Mouse (Mus musculus) left cerebral cortex, postnatal 14 days (tissue): ENCODE data around the gene Rhox3e. TPM values are rescaled to one million over a fixed set of nuclear protein-coding genes. Genes with fewer than 3 reads are reported as not detected.
"Not testable (repeated sequence)": the region's sequence is repeated elsewhere in the genome, so short reads cannot be mapped to it uniquely, and the experiment has no call there.

ENCODE experiments used
- DNase-seq, 2 experiments: peaks; one replicate each; pipeline ENCODE4 v3.0.0; 2021 to 2022; ENCODE audit warnings: low spot score in 2 of 2, mixed read lengths in 1 of 2
- intact Hi-C: fragments of 180-260 bp; cut with DNase I; formaldehyde crosslinking; loops from one replicate; pipeline ENCODE4 v1.15.1; 2025
- long read RNA-seq, 2 experiments: library from polyadenylated mRNA; stranded (forward); transcript quantifications; one replicate each; pipeline ENCODE4 v2.0.0; 2021
- total RNA-seq, 2 experiments: library from RNA; stranded (reverse); gene quantifications; 2 replicates each; pipeline ENCODE4 v1.2.3; 2021

Gene Rhox3e
- not detected for total RNA-seq
- long read RNA-seq, experiment 1: 0 reads
- long read RNA-seq, experiment 2: 0 reads

DNA sequence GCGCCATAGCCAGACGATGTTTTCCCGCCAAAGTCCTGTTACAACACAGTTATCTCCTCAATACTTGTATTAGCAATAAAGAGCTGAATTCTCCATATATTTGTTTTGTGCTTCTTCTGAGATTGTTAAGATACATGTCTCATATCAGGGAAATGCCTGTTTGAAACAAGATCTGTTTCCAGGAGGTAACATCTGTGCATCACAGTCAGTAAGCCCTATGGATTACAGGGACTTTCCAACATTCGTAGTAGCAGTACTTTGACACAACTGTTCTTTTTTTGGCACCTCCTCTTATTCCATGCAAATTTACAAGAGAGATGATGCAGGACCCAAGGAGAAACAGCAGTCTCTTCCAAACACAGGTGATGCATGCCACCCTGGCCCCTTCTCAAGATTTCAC is at the start of gene Rhox3e:
Rhox3e (plus strand) TSS at position 301 of the 400 bp plus-strand sequence.
- intact Hi-C loops, DNase-seq: not testable (repeated sequence)

GRCm38 (mm10) chrX:37514059-37514458 is 27.8 kb upstream of the Rhox3e start, which contains the start of gene Rhox4d:
Rhox4d (plus strand) TSS chrX:37514359.
- intact Hi-C loops, DNase-seq: not testable (repeated sequence)

GRCm38 (mm10) chrX:37530152-37530551 is 11.7 kb upstream of the Rhox3e start, which contains the start of gene Rhox2e:
Rhox2e (plus strand) TSS chrX:37530452.
- DNase-seq, intact Hi-C loops: not testable (repeated sequence)

- not testable (repeated sequence) for DNase-seq
These were observed 15.3 kb downstream of the Rhox3e start, which contains the start of gene Rhox4e for GRCm38 (mm10) chrX:37557112-37557511. Rhox4e (plus strand) TSS chrX:37557412.

GRCm38 (mm10) chrX:37571105-37571504 is 29.3 kb downstream of the Rhox3e start, which contains the start of gene Rhox2f:
Rhox2f (plus strand) TSS chrX:37571405.
- DNase-seq, intact Hi-C loops: not testable (repeated sequence)

More at GRCm38 (mm10) chrX:37557112-37557511, 15.3 kb downstream of the Rhox3e start, which contains the start of gene Rhox4e:
- intact Hi-C loops: not testable (repeated sequence)

- DNase-seq: not testable (repeated sequence)
These were observed 30.8 kb downstream of the Rhox3e start for GRCm38 (mm10) chrX:37572638-37573037.

DNA sequence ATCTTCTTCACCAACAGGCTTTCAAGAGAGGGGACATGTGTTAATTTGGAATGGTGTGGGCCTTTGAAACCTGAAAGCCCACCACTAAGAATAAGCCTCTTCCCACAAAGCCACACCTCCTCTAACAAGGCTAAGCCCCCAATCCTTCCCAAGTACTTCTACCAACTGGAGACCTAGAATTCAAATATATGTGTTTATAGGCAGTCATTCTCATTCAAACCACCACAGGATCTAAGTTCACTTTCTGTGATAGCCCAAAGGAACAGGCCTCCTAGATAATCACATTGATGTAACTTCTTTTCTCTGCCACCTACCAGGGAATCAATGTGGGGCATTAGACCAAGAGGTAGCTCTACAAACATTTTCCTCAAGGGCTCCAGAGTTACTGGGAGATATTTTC is 38.9 kb downstream of the Rhox3e start, which contains the start of gene Rhox3f:
Rhox3f (plus strand) TSS at position 301 of the 400 bp plus-strand sequence.
- intact Hi-C loops, DNase-seq: not testable (repeated sequence)

More at GRCm38 (mm10) chrX:37572638-37573037, 30.8 kb downstream of the Rhox3e start:
- intact Hi-C loops: not testable (repeated sequence)

Other genes starting within 250 kb of the Rhox3e start
- gene Rhox3a2, start 162.0 kb upstream of the Rhox3e start, total RNA-seq: not detected
- gene Rhox4a2, start 151.2 kb upstream of the Rhox3e start, total RNA-seq: not detected
- gene Rhox2b, start 130.0 kb upstream of the Rhox3e start, total RNA-seq: not detected
- not detected for gene Rhox4b, start 109.5 kb upstream of the Rhox3e start, total RNA-seq
- gene Rhox2c, start 88.3 kb upstream of the Rhox3e start, total RNA-seq: not detected
- gene Rhox3c, start 83.4 kb upstream of the Rhox3e start, total RNA-seq: not detected
- gene Rhox4c, start 61.7 kb upstream of the Rhox3e start, total RNA-seq: not detected
- gene Rhox2d, start 48.6 kb upstream of the Rhox3e start, total RNA-seq: not detected
- gene Rhox4d, start 27.7 kb upstream of the Rhox3e start, total RNA-seq: not detected
- gene Rhox2e, start 11.6 kb upstream of the Rhox3e start, total RNA-seq: not detected
- gene Rhox4e, start 15.4 kb downstream of the Rhox3e start, total RNA-seq: not detected
- gene Rhox2f, start 29.4 kb downstream of the Rhox3e start, total RNA-seq: not detected
- not detected for gene Rhox3f, start 39.0 kb downstream of the Rhox3e start, total RNA-seq
- not detected for gene Rhox4f, start 65.7 kb downstream of the Rhox3e start, total RNA-seq
- gene Rhox3g, start 86.6 kb downstream of the Rhox3e start, total RNA-seq: not detected
- gene Rhox2g, start 101.5 kb downstream of the Rhox3e start, total RNA-seq: not detected
- not detected for gene Rhox4g, start 109.3 kb downstream of the Rhox3e start, total RNA-seq
- gene Rhox3h, start 126.7 kb downstream of the Rhox3e start, total RNA-seq: not detected
- not detected for gene Rhox2h, start 131.3 kb downstream of the Rhox3e start, total RNA-seq